Mouse (Mus musculus): ENCODE results near the gene Trnp1.
"Not testable (repeated sequence)": the region's sequence is repeated elsewhere in the genome, so short reads cannot be mapped to it uniquely, and the experiment has no call there.

The Trnp1 gene

GRCm38 (mm10) chr4:133498160-133498724 is at the start of gene Trnp1:
Gene Trnp1, minus strand, starts transcription at chr4:133498550.
- peak; percentile 81 for DNase-seq (ENCODE audit: extremely low spot score, low spot score)

DNA sequence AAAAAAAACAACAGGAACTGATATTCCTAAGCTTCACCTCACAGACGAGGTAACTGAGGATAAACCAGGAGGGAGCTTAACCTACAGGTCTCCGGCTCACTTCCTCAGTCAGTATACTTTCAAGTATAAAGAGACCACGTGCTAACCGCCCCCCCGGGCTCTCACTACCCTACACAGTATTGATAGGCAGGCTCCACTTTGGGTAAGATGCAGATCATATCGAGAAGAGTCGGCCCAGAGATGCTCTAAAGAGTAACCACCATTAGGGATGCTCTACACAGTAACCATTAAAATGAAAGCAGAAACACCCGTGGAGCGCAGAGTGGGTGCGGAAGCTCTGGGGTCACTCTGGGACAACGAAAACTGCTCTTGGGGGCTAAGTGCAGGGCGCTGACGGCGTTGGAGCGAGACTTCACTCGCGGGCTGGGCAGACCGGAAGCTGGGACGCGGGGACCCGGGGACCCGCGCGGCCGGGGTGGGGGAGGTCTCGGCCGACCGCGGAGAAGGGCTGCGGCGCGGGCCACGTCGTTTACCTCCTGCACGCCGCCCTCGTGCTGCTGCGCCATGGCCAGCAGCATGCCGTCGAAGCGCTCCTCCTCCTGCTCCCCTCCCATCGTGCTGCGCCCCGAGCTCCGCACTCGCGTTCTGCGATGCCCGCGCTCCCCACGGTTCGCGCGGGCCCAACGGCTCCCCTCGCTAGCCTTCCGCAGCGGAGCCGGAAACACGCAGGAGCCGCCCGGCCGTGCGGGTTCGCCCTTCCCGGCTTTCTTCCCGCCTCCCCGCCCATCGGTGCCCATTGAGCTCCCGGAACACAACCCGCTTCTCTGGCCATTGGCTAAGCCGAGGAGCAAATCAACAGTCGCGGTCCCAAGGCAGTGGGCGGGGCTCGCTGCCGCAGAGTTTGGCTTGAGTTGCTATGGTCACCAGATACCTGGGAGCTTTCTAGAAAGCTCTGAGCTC is 47.2 kb upstream of the Trnp1 start, which contains the start of gene Nudc:
Gene Nudc, minus strand, starts transcription at position 725 of the 960 bp plus-strand sequence.
- peak; percentile 93 for DNase-seq (ENCODE audit: extremely low spot score, low spot score)

DNA sequence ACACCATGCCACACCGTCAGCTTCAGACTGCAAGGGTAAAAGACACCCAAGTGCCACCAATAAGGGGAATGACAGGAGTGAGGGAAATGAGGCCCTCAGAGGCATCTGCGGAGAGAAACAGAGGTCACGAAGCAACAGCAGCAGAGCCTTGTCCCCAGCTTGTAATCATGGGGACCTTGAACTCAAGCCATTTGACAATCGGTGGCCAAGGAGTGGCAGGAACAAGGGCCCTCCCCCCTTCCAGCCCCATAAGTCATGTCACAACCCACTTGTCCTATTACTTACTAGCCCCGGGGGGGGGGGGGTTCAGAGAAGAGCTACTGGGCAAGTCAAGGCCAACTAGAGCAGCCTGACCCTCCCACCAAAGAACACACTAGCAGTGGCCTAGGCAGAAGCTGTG is 38.3 kb upstream of the Trnp1 start:
- no peak for DNase-seq (ENCODE audit: extremely low spot score, low spot score)

DNA sequence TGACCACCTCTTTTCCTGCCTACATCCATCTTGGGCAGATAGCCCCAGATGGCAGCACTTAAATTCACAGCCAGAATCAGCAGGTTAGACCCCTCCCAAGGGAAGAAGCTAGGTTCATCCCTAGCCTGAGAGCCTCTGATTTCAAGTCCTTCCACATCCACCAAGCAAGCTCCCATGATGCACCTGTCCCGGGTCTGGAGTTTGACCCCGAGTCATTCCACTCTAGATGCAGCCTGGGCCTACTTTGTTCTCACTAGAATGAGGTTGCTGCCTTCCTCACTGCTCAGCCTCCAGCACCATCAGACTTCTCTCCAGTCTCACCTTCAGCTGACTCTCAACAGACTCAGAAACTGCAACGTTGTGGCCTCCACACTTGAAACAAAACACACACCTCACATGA is 37.7 kb upstream of the Trnp1 start:
- DNase-seq (ENCODE audit: extremely low spot score, low spot score) = no peak

- DNase-seq (ENCODE audit: extremely low spot score, low spot score) = no peak
Observed at GRCm38 (mm10) chr4:133532777-133533176, 34.4 kb upstream of the Trnp1 start.

DNA sequence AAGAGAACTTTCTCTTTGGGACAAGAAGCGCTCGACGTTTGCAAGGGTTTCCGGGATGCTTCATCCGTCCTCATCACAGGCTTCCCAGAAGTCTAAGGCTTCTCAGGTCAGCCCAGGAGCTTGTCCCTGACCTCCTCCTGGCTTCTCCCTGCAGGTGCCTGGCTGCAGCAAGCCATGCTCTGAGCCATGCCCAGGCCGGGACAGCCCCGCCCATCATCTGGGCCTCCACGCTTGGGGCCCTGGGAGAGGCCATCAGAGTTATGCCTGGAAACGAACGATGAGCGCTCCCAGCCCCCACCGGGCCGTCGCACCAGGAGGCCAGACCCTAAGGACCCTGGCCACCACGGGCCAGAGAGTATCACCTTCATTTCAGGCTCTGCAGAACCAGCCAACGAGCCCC is 29.4 kb upstream of the Trnp1 start:
- no peak for DNase-seq (ENCODE audit: extremely low spot score, low spot score)

DNA sequence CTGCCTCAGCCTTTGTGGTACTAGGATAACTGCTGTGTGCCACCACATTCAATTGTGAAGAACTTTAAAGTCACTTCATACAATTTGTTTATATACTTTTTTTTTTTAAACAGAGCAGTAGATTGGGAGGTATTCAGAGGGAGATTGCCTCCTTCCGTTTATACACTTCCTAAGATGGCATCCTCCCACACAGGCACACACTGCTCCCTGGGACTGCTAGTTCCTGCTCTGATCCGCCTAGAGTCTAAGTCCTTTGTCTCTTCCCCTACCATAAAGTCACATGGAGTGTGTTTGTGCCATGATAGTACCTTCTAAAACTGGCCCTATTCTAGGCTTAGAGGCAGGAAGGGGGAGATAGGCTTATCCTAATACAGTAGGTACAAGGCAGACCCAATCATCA is 23.2 kb upstream of the Trnp1 start:
- DNase-seq (ENCODE audit: extremely low spot score, low spot score) = no peak

- DNase-seq (ENCODE audit: extremely low spot score, low spot score) = no peak
Observed at GRCm38 (mm10) chr4:133519369-133519665, 21.0 kb upstream of the Trnp1 start.

DNA sequence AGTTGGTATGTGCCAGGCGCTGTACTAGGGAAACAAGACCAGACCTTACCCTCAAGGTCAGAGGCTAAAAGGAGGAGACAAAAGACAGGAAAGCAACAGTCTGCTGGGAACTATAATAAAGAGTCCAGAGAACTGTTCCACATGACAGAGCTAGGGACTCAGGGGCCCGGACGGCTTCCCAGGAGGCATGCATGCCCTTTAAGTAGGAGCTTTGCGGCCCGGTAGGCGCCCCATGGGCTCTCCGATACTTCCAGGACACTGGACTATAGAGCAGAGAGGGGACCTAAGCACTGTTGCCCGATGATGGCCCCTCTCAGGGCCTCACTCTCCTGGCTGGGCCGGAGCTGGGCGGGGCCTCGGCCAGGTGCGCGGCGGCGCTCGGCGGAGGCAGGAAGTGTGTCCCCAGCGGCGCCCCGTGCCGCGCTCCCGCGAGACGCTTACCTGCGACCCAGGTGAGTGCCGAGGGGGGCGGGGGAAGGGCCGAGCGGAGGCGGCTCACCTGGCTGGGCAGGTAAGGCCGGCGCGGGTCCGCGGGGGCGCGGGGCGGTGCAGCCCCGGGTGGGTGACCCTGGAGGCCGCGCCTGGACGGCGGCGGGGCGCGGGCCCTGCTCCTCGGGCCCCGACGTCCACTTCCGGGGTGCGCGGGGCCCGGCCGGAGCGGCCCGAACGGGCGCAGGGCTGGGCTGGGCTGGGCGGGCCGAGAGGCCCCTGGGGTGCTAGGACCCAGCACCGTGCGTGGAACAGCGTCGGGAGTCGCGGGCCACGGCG is 20.4 kb upstream of the Trnp1 start, which contains the start of gene Kdf1:
Gene Kdf1, plus strand, starts transcription at position 363 of the 768 bp plus-strand sequence.
- no peak for DNase-seq (ENCODE audit: extremely low spot score, low spot score)

GRCm38 (mm10) chr4:133512972-133513371 is 14.6 kb upstream of the Trnp1 start:
- peak; percentile 73 for DNase-seq (ENCODE audit: extremely low spot score, low spot score)

- DNase-seq (ENCODE audit: extremely low spot score, low spot score) = not testable (repeated sequence)
Observed at GRCm38 (mm10) chr4:133512511-133512910, 14.2 kb upstream of the Trnp1 start.

DNA sequence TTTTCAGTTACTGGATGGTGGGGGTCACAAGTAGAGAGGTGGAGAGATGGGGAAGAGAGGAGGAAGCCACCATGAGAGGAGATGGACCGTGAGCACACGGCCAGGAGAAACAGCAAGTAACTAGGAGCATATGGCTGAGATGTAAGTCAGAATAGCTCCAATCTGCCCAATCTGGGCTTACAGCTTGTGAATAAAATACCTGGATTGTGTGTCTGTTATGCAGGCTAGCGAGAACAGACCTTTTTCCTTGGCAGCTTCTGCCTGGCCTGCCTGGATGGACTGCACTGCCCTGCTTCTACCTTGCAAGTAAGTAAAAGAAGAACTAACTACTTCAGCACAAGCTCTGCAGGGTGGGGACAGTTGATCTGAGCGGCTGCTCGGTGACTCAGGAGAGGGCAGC is 12.7 kb upstream of the Trnp1 start:
- DNase-seq (ENCODE audit: extremely low spot score, low spot score) = no peak

- no peak for DNase-seq (ENCODE audit: extremely low spot score, low spot score)
Observed at GRCm38 (mm10) chr4:133508990-133509389, 10.6 kb upstream of the Trnp1 start.

DNA sequence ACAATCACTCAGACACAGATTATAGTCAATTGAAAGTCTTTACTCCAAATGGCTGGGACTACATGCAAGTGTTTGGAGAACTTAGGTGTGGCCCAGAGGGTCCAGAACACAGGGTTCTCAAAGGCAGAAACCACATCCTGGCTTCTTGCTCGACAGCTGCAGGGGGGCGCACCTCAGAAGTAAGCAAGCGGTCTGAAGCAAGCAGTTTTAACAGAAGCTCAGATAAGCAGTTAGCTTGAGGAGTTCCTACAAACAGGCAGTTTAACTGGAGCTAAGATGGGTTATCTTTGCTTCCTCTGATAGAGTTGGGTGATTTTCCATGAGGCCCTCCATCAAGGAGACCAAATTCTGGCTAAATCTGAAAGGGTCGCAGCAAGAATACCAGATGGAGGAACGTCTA is 8.2 kb upstream of the Trnp1 start:
- DNase-seq (ENCODE audit: extremely low spot score, low spot score) = no peak

DNA sequence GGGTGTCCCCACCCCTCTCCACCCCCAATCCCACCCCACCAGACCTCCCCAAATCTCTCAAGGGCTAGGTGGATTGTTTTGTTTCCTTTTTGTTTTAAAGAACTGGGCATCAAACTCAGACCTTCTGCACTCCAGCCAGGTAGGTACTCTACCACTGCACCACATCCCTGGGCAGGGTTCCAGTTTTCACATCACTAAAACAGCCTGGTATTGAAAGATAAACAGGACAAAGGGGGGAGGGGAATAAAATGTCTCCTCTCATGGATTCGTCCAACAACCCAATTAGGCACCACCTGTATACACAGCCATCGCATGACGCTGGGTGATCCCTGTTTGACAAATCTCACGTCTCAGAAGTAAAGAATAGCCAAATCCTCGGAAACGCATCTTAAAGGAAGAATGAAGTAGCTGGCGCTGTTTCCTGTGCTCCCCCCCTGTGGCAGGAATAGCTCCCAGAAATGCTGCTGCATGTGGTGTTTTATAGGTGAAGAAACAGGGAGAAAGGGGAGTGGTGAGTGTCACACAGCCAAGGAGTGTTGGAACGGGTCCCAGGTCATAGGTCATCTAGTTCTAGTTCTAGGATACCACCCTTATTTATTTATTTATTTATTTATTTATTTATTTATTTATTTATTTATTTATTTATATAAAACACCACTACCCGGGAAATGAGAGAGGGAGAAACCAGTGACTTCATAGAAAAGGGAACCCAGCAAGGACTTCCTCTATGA is 6.6 kb upstream of the Trnp1 start:
- no peak for DNase-seq (ENCODE audit: extremely low spot score, low spot score)

- no peak for DNase-seq (ENCODE audit: extremely low spot score, low spot score)
Observed at GRCm38 (mm10) chr4:133504300-133504699, 6.0 kb upstream of the Trnp1 start.

GRCm38 (mm10) chr4:133501514-133501913 is 3.2 kb upstream of the Trnp1 start:
- no peak for DNase-seq (ENCODE audit: extremely low spot score, low spot score)

DNA sequence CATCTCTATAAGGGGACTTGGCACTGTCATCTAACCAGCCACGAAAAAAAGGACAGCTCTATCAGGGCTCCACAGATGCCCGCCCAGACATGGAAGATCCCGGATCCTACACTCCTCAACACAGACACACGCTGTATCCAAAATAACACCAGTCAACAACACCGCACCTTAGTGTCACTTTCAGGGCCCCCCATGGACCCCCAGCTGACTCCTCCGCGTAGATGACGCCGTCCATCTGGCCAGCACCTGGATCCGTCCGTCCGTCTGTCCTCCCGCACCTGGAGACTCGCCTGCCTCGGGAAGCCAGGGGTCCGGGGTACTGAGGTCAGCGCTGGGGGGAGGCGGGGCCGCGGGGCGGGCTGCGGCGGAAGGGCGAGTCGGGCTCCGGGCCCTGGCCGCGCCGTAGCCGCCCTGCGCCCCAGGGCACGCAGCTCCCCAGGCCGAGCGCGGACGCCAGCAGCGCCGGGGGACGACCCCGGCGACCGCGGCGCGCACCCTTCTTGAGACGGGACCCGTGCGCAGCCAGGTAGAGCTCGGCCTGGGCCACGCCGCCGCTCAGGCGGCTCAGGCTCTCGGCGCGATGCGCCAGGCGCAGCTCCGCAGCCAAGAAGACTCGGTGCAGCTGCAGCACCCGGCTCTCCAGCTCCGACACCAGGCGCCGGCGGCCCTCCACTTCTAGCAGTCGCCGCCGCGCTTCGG is 740 bp downstream of the Trnp1 start:
- no peak for DNase-seq (ENCODE audit: extremely low spot score, low spot score)

GRCm38 (mm10) chr4:133496738-133497445 is 1.5 kb downstream of the Trnp1 start:
- no peak for DNase-seq (ENCODE audit: extremely low spot score, low spot score)

DNA sequence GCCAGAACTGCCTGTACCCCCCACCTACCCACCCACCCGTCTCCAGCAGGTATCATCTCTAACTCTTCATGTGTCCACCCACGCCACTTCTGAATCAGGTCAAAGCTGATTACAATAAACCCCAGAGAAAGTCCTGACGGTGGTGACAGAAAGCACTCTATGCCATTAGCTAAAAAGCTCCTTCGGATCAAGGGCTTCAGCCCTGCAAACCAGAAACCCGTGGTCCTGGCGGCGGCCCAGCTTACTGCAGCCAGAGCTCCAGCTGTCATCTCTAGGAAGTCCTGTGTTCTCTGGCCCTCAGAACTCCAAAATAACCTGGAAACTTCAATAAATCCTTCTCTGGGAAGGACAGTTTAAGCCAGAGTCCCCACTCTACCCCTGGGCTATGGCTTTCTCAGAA is 2.6 kb downstream of the Trnp1 start:
- no peak for DNase-seq (ENCODE audit: extremely low spot score, low spot score)
